Mouse (Mus musculus) heart, postnatal 0 days (tissue): ENCODE data around the gene Hsd17b13. TPM values are rescaled to one million over a fixed set of nuclear protein-coding genes. Genes with fewer than 3 reads are reported as not detected.

ENCODE experiments used
- ATAC-seq: fragments of 200-750 bp; cut with Nextera tagmentation; 2 replicates; pipeline ENCODE4 v1.8.0; 2017; ENCODE audit warnings: low read depth, moderate number of reproducible peaks, moderate library complexity; ENCODE audit not compliant: insufficient read depth
- DNase-seq: peaks from one replicate; pipeline ENCODE4 v3.0.0-alpha.2; 2016; ENCODE audit warnings: low spot score
- H3K27ac ChIP-seq: fragments of 300-500 bp; sonication (generic); 2 replicates; pipeline ENCODE4 v1.5.1; 2014; ENCODE audit warnings: low read depth, mild to moderate bottlenecking
- H3K27me3 ChIP-seq: fragments of 300-500 bp; sonication (generic); 2 replicates; pipeline ENCODE4 v1.6.1; 2014; ENCODE audit warnings: low read length, mixed read lengths; ENCODE audit not compliant: control insufficient read depth, insufficient read depth
- H3K36me3 ChIP-seq: fragments of 300-500 bp; sonication (generic); replicated peaks from 2 replicates; pipeline ENCODE4 v1.6.1; 2014; ENCODE audit warnings: low read length, mixed read lengths; ENCODE audit not compliant: control insufficient read depth, insufficient read depth
- H3K4me1 ChIP-seq: fragments of 300-500 bp; sonication (generic); 2 replicates; pipeline ENCODE4 v1.6.1; 2014; ENCODE audit warnings: antibody characterized with exemption; ENCODE audit not compliant: control insufficient read depth, insufficient read depth
- H3K4me2 ChIP-seq: fragments of 300-500 bp; sonication (generic); 2 replicates; pipeline ENCODE4 v1.6.1; 2014; ENCODE audit warnings: low read depth, mild to moderate bottlenecking, low read length, moderate library complexity
- H3K4me3 ChIP-seq: fragments of 300-500 bp; sonication (generic); 2 replicates; pipeline ENCODE4 v1.5.1; 2014; ENCODE audit warnings: low read depth, low read length
- H3K9ac ChIP-seq: fragments of 300-500 bp; sonication (generic); replicated peaks from 2 replicates; pipeline ENCODE4 v1.6.1; 2014; ENCODE audit warnings: low read depth, low read length, mixed read lengths
- H3K9me3 ChIP-seq: fragments of 300-500 bp; sonication (generic); replicated peaks from 2 replicates; pipeline ENCODE4 v1.6.1; 2016; ENCODE audit warnings: low read length; ENCODE audit not compliant: control insufficient read depth
- CTCF ChIP-seq: IDR thresholded peaks from 2 replicates; pipeline ENCODE4 v1.5.1; 2016; ENCODE audit warnings: antibody characterized with exemption, control low read depth, low read depth
- EP300 ChIP-seq: IDR thresholded peaks from 2 replicates; pipeline ENCODE4 v1.6.1; 2016; ENCODE audit warnings: antibody characterized with exemption, low read depth
- WGBS: fragments of 180-500 bp; shearing (Covaris S2); extraction: QIAGEN DNeasy Blood & Tissue Kit; methylation state at CpG from one replicate; pipeline ENCODE4 v1.1.7; 2014; 5-methylcytosine and 5-hydroxymethylcytosine counted together
- polyA plus RNA-seq: library from polyadenylated mRNA; unstranded; fragments of >200 nt; fragmentation: Nextera tagmentation; extraction: Ambion mirVana; gene quantifications from 2 replicates; pipeline ENCODE4 v1.2.1, GENCODE M21; 2015
- total RNA-seq: library from RNA; depleted of rRNA; stranded (reverse); fragments of >200 nt; gene quantifications from 2 replicates; pipeline ENCODE4 v1.2.3, GENCODE M21; 2014; ENCODE audit warnings: low replicate concordance; rRNA removed

The Hsd17b13 gene
- total and polyA plus RNA-seq, 2 experiments from 2014 or later, result 0.08 TPM; not detected in 1

DNA sequence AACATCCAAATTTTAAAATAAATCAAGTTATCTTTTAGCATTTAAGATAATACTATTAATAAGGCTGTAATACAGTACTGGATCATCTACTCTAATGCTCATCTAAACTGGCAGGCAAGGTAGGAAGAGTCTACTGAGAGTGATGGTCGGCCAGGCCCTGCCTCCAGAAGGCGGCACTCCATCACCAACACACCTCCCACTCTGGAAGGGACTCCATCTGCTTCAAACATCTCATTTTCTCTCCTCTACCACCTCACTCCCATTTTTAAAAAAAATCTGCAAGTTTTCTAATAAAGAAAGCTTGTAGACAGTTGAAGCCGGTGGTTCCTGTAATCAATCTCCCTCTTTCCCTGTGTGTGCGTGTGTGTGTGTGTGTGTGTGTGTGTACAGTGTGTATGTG, 69.4 kb downstream of the Hsd17b13 start:
- Histone ChIP-seq H3K27me3 (no peaks in the 10 kb centered on the region), H3K4me1 (peaks cover 9% of the 10 kb centered on the region), H3K27ac (no peak overlapping the region), H3K4me2 (no peak overlapping the region), H3K9ac (no peak overlapping the region), H3K36me3 (no peaks in the 10 kb centered on the region), H3K4me3 (no peak overlapping the region), H3K9me3 (no peaks in the 10 kb centered on the region)
- no peak for TF ChIP-seq EP300
- no peak for TF ChIP-seq CTCF
- WGBS, result 95% methylated on average over 4 of the region's 4 CpGs
- ATAC-seq, result no peak
- no peak for DNase-seq

DNA sequence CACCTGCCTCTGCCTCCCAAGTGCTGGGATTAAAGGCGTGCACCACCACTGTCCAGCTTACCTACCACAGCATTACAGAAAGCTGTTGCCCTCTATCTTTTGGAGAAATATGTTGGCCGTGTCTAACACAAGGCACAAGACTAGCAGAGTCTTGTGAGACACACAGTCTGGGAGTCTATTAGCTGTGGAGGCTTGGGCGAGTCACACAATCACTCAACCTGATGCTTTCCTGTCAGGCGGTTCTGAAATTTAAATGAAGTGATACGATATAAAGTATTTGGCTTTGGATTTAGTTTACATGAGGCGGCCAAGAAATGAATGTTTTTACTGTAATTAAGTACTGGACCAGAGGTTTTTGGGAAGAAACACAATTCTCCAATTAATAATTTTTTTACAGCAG, 71.0 kb downstream of the Hsd17b13 start:
- TF ChIP-seq EP300, result no peak
- TF ChIP-seq CTCF, result no peak
- Histone ChIP-seq H3K4me1 (peaks cover 9% of the 10 kb centered on the region), H3K4me2 (no peak overlapping the region), H3K27ac (no peak overlapping the region), H3K36me3 (no peaks in the 10 kb centered on the region), H3K27me3 (no peaks in the 10 kb centered on the region), H3K9me3 (no peaks in the 10 kb centered on the region), H3K9ac (no peak overlapping the region), H3K4me3 (no peak overlapping the region)
- ATAC-seq, result no peak
- WGBS, result 84% methylated on average over 6 of the region's 6 CpGs
- DNase-seq, result no peak

Other genes with a start within 250 kb of the Hsd17b13 start
- 7.4 and 12.8 TPM in 2 replicates for gene Klhl8, start 66.2 kb downstream of the Hsd17b13 start, total RNA-seq
- gene Klhl8, start 66.2 kb downstream of the Hsd17b13 start, polyA plus RNA-seq, result 10.9 and 11.3 TPM in 2 replicates
- gene Hsd17b11, start 44.5 kb upstream of the Hsd17b13 start, total RNA-seq, result 6.2 and 14.3 TPM in 2 replicates
- 4.4 and 5.9 TPM in 2 replicates for gene Hsd17b11, start 44.5 kb upstream of the Hsd17b13 start, polyA plus RNA-seq
- gene Nudt9, start 68.9 kb upstream of the Hsd17b13 start, total RNA-seq, result 39.6 and 62.9 TPM in 2 replicates
- gene Nudt9, start 68.9 kb upstream of the Hsd17b13 start, polyA plus RNA-seq, result 51.0 and 52.5 TPM in 2 replicates
- gene Gm17660, start 100.2 kb upstream of the Hsd17b13 start, total RNA-seq, result not detected in 2 replicates
- not detected in 2 replicates for gene Gm17660, start 100.2 kb upstream of the Hsd17b13 start, polyA plus RNA-seq
- gene Sparcl1, start 136.3 kb upstream of the Hsd17b13 start, total RNA-seq, result 123 and 168 TPM in 2 replicates
- 97.3 and 99.0 TPM in 2 replicates for gene Sparcl1, start 136.3 kb upstream of the Hsd17b13 start, polyA plus RNA-seq
- not detected in 2 replicates for gene Dspp, start 193.3 kb upstream of the Hsd17b13 start, total RNA-seq
- gene Dspp, start 193.3 kb upstream of the Hsd17b13 start, polyA plus RNA-seq, result not detected in 2 replicates
- not detected in 2 replicates for gene Dmp1, start 225.2 kb upstream of the Hsd17b13 start, total RNA-seq
- gene Dmp1, start 225.2 kb upstream of the Hsd17b13 start, polyA plus RNA-seq, result 0.05 TPM in 1 of 2 replicates, not detected in the other